Mouse (Mus musculus): ENCODE measurements at regions not wholly inside any gene's neighbourhood (a gene's known extent, or its start where the extent isn't known, plus 50 kb on each side); places are given as distances from the start of the nearest gene placed in this dataset.

- WGBS = 94% methylated on average over 5 of the region's 5 CpGs
- no peak for DNase-seq (ENCODE audit: low spot score)
- Histone ChIP-seq H3K9me3 (no peaks in the 10 kb centered on the region), H3K4me3 (no peak overlapping the region), H3K27me3 (replicated peaks; ENCODE audit: low read depth, poor library complexity, severe bottlenecking) (no peaks in the 10 kb centered on the region), H3K27ac (replicated peaks) (no peak overlapping the region), H3K36me3 (replicated peaks) (no peaks in the 10 kb centered on the region), H3K4me1 (no peaks in the 10 kb centered on the region)
Observed at GRCm38 (mm10) chr12:107600576-107600975, 112.1 kb downstream of the 3110018I06Rik start.

- no peaks in the 10 kb centered on the region for H3K27me3 ChIP-seq (replicated peaks; ENCODE audit: low read depth, poor library complexity, severe bottlenecking)
- 83% methylated on average over 6 of the region's 6 CpGs for WGBS
- DNase-seq (ENCODE audit: low spot score) = no peak
Observed at GRCm38 (mm10) chr12:107608966-107609365, 120.5 kb downstream of the 3110018I06Rik start.

GRCm38 (mm10) chr12:107609986-107610385, 121.6 kb downstream of the 3110018I06Rik start:
- Histone ChIP-seq H3K4me1 (no peaks in the 10 kb centered on the region), H3K27ac (replicated peaks) (no peak overlapping the region), H3K4me3 (no peak overlapping the region), H3K36me3 (replicated peaks) (no peaks in the 10 kb centered on the region), H3K9me3 (no peaks in the 10 kb centered on the region), H3K27me3 (replicated peaks; ENCODE audit: low read depth, poor library complexity, severe bottlenecking) (no peaks in the 10 kb centered on the region)
- WGBS = 77% methylated on average over 4 of the region's 4 CpGs
- no peak for DNase-seq (ENCODE audit: low spot score)

More at GRCm38 (mm10) chr12:107608966-107609365, 120.5 kb downstream of the 3110018I06Rik start:
- H3K36me3 ChIP-seq (replicated peaks) = no peaks in the 10 kb centered on the region
- H3K4me1 ChIP-seq = no peaks in the 10 kb centered on the region
- H3K4me3 ChIP-seq = no peak overlapping the region
- H3K9me3 ChIP-seq = no peaks in the 10 kb centered on the region
- H3K27ac ChIP-seq (replicated peaks) = no peak overlapping the region

GRCm38 (mm10) chr12:107617212-107617994, 129.0 kb downstream of the 3110018I06Rik start:
- no peaks in the 10 kb centered on the region for H3K36me3 ChIP-seq (replicated peaks)
- no peaks in the 10 kb centered on the region for H3K9me3 ChIP-seq
- no peak for DNase-seq (ENCODE audit: low spot score)
- peaks cover 7% of the 10 kb centered on the region; the same call in 1 of the 2 replicates for H3K4me1 ChIP-seq
- H3K27ac ChIP-seq (replicated peaks) = no peak overlapping the region
- WGBS = 82% methylated on average over 16 of the region's 16 CpGs
- H3K4me3 ChIP-seq = no peak overlapping the region
- no peaks in the 10 kb centered on the region for H3K27me3 ChIP-seq (replicated peaks; ENCODE audit: low read depth, poor library complexity, severe bottlenecking)

- H3K4me1 ChIP-seq = no peaks in the 10 kb centered on the region
- 0 out of 2 replicates have a peak, but pooled peaks cover 6% of the 10 kb centered on the region for H3K27me3 ChIP-seq (replicated peaks; ENCODE audit: low read depth, poor library complexity, severe bottlenecking)
- H3K9me3 ChIP-seq = no peaks in the 10 kb centered on the region
- H3K36me3 ChIP-seq (replicated peaks) = no peaks in the 10 kb centered on the region
- no peak overlapping the region for H3K27ac ChIP-seq (replicated peaks)
- no peak for DNase-seq (ENCODE audit: low spot score)
- H3K4me3 ChIP-seq = no peak overlapping the region
- WGBS = 84% methylated on average over 3 of the region's 3 CpGs
Observed at GRCm38 (mm10) chr12:107624446-107624845, 136.0 kb downstream of the 3110018I06Rik start.

GRCm38 (mm10) chr12:107648008-107648407, 159.6 kb downstream of the 3110018I06Rik start:
- H3K27ac ChIP-seq (replicated peaks) = no peak overlapping the region
- H3K4me1 ChIP-seq = peaks cover 18% of the 10 kb centered on the region
- no peak for DNase-seq (ENCODE audit: low spot score)
- H3K4me3 ChIP-seq = no peak overlapping the region
- H3K27me3 ChIP-seq (replicated peaks; ENCODE audit: low read depth, poor library complexity, severe bottlenecking) = no peaks in the 10 kb centered on the region
- no peaks in the 10 kb centered on the region for H3K36me3 ChIP-seq (replicated peaks)
- WGBS = 93% methylated on average over 9 of the region's 9 CpGs
- no peaks in the 10 kb centered on the region for H3K9me3 ChIP-seq

- H3K27me3 ChIP-seq (replicated peaks; ENCODE audit: low read depth, poor library complexity, severe bottlenecking) = no peaks in the 10 kb centered on the region
- no peaks in the 10 kb centered on the region for H3K9me3 ChIP-seq
- H3K36me3 ChIP-seq (replicated peaks) = no peaks in the 10 kb centered on the region
- peaks cover 55% of the 10 kb centered on the region for H3K4me1 ChIP-seq
- H3K27ac ChIP-seq (replicated peaks) = peak overlapping the region; percentile 83
- peak; percentile 46 for DNase-seq (ENCODE audit: low spot score)
- no peak overlapping the region for H3K4me3 ChIP-seq
- 27% methylated on average over 3 of the region's 3 CpGs for WGBS
Observed at GRCm38 (mm10) chr12:107652126-107652728, 163.8 kb downstream of the 3110018I06Rik start.

GRCm38 (mm10) chr12:107653131-107653530, 164.7 kb downstream of the 3110018I06Rik start:
- Histone ChIP-seq H3K4me1 (peaks cover 64% of the 10 kb centered on the region), H3K9me3 (no peaks in the 10 kb centered on the region), H3K27ac (replicated peaks) (peak overlapping the region; percentile 83), H3K36me3 (replicated peaks) (no peaks in the 10 kb centered on the region), H3K4me3 (peak overlapping the region; percentile 22; the same call in 1 of the 2 replicates), H3K27me3 (replicated peaks; ENCODE audit: low read depth, poor library complexity, severe bottlenecking) (no peaks in the 10 kb centered on the region)
- 19% methylated on average over 7 of the region's 7 CpGs for WGBS
- DNase-seq (ENCODE audit: low spot score) = peak; percentile 85

GRCm38 (mm10) chr12:107656846-107657245, 168.4 kb downstream of the 3110018I06Rik start:
- peak overlapping the region; percentile 73 for H3K27ac ChIP-seq (replicated peaks)
- H3K27me3 ChIP-seq (replicated peaks; ENCODE audit: low read depth, poor library complexity, severe bottlenecking) = peaks cover 13% of the 10 kb centered on the region; the same call in 1 of the 2 replicates
- no peaks in the 10 kb centered on the region for H3K9me3 ChIP-seq
- peak; percentile 33 for DNase-seq (ENCODE audit: low spot score)
- H3K4me3 ChIP-seq = no peak overlapping the region
- peaks cover 77% of the 10 kb centered on the region for H3K4me1 ChIP-seq
- 37% methylated on average over 5 of the region's 5 CpGs for WGBS
- H3K36me3 ChIP-seq (replicated peaks) = no peaks in the 10 kb centered on the region

- no peak for DNase-seq (ENCODE audit: low spot score)
- Histone ChIP-seq H3K9me3 (no peaks in the 10 kb centered on the region), H3K27ac (replicated peaks) (no peak overlapping the region), H3K4me3 (no peak overlapping the region), H3K36me3 (replicated peaks) (no peaks in the 10 kb centered on the region), H3K27me3 (replicated peaks; ENCODE audit: low read depth, poor library complexity, severe bottlenecking) (peaks cover 13% of the 10 kb centered on the region; the same call in 1 of the 2 replicates), H3K4me1 (peaks cover 77% of the 10 kb centered on the region)
- WGBS = 89% methylated on average over 12 of the region's 12 CpGs
Observed at GRCm38 (mm10) chr12:107658241-107658640, 169.8 kb downstream of the 3110018I06Rik start.

- Histone ChIP-seq H3K27me3 (replicated peaks; ENCODE audit: low read depth, poor library complexity, severe bottlenecking) (peaks cover 13% of the 10 kb centered on the region; the same call in 1 of the 2 replicates), H3K9me3 (no peaks in the 10 kb centered on the region), H3K4me1 (peaks cover 77% of the 10 kb centered on the region), H3K36me3 (replicated peaks) (no peaks in the 10 kb centered on the region), H3K4me3 (no peak overlapping the region), H3K27ac (replicated peaks) (no peak overlapping the region)
- no peak for DNase-seq (ENCODE audit: low spot score)
- 83% methylated on average over 9 of the region's 9 CpGs for WGBS
Observed at GRCm38 (mm10) chr12:107658821-107659220, 170.4 kb downstream of the 3110018I06Rik start.

- Histone ChIP-seq H3K4me1 (peaks cover 44% of the 10 kb centered on the region), H3K36me3 (replicated peaks) (no peaks in the 10 kb centered on the region), H3K9me3 (no peaks in the 10 kb centered on the region), H3K27me3 (replicated peaks; ENCODE audit: low read depth, poor library complexity, severe bottlenecking) (peaks cover 13% of the 10 kb centered on the region; the same call in 1 of the 2 replicates), H3K4me3 (no peak overlapping the region), H3K27ac (replicated peaks) (no peak overlapping the region)
- peak; percentile 72 for DNase-seq (ENCODE audit: low spot score)
- WGBS = 2% methylated on average over 1 of the region's 1 CpGs
Observed at GRCm38 (mm10) chr12:107662624-107663023, 174.2 kb downstream of the 3110018I06Rik start.

- peaks cover 27% of the 10 kb centered on the region for H3K4me1 ChIP-seq
- no peaks in the 10 kb centered on the region for H3K27me3 ChIP-seq (replicated peaks; ENCODE audit: low read depth, poor library complexity, severe bottlenecking)
- no peaks in the 10 kb centered on the region for H3K36me3 ChIP-seq (replicated peaks)
- H3K9me3 ChIP-seq = no peaks in the 10 kb centered on the region
- DNase-seq (ENCODE audit: low spot score) = no peak
- 84% methylated on average over 3 of the region's 3 CpGs for WGBS
- H3K4me3 ChIP-seq = no peak overlapping the region
- no peak overlapping the region for H3K27ac ChIP-seq (replicated peaks)
Observed at GRCm38 (mm10) chr12:107667836-107668235, 179.4 kb downstream of the 3110018I06Rik start.

Measured in embryonic facial prominence, embryonic 10.5 days (tissue).